Mouse (Mus musculus) heart, postnatal 10 days (tissue): Measurements from ENCODE around the gene Rap1gap. TPM values are rescaled to one million over a fixed set of nuclear protein-coding genes. Genes with fewer than 3 reads are reported as not detected.

Experiments
- DNase-seq, 2 experiments: peaks; one replicate each; pipeline ENCODE4 v3.0.0; 2021
- intact Hi-C: fragments of 180-260 bp; cut with DNase I; formaldehyde crosslinking; loops from one replicate; pipeline ENCODE4 v1.15.1; 2025
- total RNA-seq, 2 experiments: library from RNA; stranded (reverse); gene quantifications; 2 replicates each; pipeline ENCODE4 v1.2.3; 2021

The Rap1gap gene
- total RNA-seq, 2 experiments from 2014 or later: 10.3 to 12.6 TPM

DNA sequence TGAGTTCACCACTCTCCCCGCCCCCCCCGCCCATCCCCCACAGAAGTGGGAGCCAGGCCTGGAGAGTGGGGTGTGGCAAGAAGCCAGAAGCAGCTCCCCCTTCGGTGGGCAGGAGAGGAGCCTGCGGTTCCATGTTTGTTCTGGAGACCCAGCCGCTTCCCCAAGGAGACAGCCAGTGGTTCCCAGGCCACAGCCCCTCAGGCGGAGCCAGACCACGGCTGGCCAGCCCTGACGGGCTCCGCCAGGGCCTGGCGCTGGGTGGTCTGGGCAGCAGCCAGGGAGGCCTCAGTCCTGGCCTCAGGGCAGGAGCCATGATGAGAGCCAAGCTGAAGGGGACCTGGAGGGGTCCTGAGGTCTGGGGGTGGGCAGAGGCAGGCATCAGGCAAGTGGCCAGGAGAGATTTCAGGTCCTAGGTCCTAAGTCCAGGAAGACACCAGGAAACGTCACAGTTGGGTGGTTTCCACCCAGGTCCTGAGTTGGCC, 71.7 kb downstream of the Rap1gap start:
- intact Hi-C loops: no loop called here
- DNase-seq: no peak

DNA sequence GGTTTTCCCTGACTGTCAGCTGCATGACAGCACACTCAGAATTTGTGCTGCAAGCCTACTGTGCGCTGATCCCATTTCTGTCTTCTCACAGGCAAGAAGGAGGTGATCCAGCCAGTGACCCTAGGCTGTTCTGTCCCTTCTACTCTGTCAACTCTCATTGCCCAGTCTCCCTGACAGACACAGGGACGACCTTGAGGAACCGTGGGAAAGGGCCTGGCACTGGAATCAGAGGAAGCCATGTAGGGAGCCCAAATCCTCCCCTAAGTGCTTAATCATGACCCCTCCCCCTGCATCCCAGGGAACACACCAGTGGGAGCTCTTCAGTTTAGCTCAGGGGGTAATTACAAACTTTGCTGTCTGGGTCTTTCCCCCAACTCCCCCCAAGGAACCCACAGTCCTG, 73.2 kb downstream of the Rap1gap start:
- intact Hi-C loops: no loop called here
- no peak for DNase-seq

DNA sequence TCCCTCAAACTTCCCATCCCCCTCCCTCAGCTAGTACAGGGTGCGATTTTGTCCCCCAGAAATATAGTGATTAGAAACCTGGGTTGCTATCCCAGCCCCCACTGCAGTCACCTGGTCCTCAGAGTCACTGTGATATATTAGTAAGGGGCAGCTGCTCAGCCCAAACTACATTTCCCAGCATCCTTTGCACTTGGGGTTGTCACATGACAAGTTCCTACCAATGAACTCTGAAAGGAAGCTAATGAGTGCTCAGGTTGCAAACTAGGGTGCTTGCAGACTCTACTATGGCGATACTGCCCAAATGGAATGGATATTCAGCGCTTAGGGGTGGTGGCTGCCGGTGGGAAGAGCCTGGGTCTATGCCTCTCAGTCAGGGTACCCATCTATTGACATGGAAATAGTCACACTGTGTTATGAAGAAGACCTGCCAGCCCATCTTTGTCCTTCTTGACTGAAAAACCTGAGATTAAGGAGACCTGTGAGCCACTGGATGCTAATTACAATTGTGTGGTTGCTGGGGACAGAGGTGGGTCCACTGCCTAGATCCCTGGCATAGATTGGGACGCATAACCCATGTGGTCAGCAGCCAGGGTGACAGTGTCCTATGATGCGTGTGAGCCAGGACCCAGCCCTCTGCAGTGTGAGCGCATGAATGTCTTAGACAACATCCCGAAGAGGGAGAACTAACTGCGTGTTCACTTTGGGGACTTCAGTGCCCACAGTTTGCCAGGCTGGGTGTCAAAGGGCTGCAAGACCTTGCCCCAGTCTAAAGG, 74.8 kb downstream of the Rap1gap start:
- peak in 1 of 2 experiments; percentile 59 for DNase-seq
- intact Hi-C loops: no loop called here

DNA sequence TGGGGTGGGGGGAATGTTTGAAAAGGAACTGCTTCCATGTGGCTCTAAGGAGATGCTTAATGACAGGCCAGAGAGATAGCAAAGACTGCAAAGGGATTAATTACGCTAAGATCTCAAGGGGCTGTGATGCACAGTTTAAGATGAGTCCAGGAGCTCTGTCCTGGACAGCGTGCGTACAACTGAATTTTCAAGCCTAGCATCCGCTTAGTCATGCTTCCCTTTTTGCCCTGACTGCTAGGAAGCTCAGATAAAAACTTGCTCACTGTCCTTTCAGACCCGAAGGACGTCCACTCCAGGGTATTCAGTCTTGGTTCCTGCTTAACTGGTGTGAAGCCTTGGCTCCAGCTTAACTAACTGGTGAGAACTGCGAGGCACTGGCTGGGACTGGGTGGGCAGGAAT, 75.8 kb downstream of the Rap1gap start:
- DNase-seq: no peak
- intact Hi-C loops: no loop called here

DNA sequence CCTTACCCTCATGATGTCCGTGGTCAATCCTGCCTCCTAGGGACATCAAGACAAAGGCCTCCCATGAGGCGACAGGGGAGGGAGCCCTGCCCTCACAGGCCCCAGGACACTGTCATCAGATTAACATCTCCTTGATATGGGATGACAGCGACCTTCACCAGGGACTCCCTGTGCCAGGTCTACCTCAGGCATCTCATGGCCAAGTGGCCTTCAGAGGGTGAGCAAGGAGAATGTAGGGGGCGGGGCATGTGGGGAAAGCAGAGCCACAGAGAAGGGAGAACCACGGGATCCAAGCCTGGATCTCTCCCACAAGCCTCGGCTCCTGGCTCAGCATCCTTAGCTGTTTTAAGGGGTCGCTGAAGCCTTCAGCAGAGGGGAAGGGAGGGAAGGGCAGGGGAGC, 79.3 kb downstream of the Rap1gap start:
- intact Hi-C loops: loop anchor here (2.0 kb wide), 1 partner anchor 21 kb away; no protein-coding TSS in a partner anchor

DNA sequence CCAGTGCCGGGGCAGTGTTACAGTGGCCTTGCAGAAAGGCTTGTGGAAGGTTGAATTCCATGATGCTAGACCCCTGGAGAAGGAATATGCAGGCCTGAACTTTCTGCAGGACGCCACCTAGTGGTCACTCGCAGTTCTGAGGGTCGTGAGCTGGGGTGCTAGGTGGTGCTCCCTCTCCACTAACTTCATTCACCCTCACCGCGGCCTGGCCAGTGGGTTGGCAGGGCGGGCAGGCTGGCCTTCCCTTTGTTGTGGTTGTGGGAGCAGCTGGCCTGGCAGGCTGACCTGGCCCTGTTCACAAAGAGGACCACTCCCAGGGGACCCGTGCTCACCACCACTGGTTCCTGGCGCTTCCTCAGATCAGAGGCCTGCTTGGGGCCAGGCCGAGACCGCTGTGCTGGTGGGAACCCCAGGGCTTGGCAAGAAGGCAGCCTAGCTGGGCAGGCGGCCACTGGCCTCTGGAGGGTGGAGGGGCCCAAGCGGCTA, 80.0 kb downstream of the Rap1gap start:
- DNase-seq: peak; percentile 56
- intact Hi-C loops: loop anchor here (2.0 kb wide), 1 partner anchor 20 kb away; no protein-coding TSS in a partner anchor

More for the DNA sequence above, 79.3 kb downstream of the Rap1gap start:
- no peak for DNase-seq

DNA sequence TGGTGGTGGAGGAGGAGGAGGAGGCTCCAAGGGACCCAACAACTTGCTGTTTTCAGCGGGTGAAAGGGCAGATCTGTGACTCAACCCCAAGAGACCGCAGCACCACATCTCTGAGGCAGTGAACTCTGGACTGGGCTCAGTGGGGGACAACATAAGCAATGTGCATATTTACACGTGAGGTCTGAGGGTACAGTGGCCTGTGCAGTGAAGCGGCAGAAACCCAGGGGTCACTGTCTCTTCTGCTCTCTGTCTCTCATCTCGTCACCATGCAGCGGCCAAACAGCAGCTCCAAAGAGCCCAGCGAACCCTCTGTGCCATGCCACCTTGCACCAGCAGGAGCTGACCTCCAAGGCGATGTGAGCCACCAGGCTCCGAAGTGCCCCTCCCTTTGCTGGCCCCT, 82.6 kb downstream of the Rap1gap start:
- intact Hi-C loops: no loop called here
- no peak for DNase-seq

DNA sequence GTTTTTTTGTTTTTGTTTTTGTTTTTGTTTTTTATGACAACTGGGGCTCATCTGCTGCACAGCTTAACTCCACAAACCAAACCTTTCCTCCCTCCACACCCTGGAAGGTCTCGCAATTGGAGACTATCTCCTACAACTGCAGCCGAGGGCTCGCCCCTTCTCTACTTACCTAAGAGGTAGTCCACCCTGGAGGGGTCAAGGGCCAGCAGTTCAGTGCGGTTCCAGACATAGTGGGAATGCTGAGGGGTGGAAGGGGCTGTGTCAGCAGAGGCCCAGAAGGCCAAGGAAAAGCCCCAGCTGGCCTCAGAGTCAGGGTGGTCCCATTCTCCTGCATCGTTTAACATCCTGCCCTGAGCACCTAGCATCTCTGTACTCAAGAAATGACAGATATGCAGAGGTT, 83.1 kb downstream of the Rap1gap start:
- intact Hi-C loops: no loop called here

DNA sequence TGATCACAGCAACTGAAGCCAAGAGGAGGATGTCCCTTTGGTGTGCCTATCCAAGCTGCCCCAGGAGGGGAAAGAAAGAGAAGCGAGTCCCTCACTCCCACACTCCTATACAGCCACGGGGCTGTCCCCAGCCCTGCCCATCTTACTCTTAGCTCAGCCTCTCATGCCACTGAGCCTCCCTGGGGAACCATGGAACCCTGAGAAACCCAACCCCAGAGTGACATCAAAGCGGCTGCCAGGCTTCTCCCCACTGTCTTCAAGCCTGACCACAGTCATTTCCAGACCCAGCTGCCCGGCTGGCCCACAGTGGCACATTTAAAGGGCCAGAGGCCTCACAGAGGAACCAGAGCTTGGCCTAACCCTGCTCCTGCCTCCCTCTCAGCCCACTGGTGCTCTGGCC, 84.2 kb downstream of the Rap1gap start:
- DNase-seq: no peak
- intact Hi-C loops: no loop called here

More for the DNA sequence above, 83.1 kb downstream of the Rap1gap start:
- no peak for DNase-seq

DNA sequence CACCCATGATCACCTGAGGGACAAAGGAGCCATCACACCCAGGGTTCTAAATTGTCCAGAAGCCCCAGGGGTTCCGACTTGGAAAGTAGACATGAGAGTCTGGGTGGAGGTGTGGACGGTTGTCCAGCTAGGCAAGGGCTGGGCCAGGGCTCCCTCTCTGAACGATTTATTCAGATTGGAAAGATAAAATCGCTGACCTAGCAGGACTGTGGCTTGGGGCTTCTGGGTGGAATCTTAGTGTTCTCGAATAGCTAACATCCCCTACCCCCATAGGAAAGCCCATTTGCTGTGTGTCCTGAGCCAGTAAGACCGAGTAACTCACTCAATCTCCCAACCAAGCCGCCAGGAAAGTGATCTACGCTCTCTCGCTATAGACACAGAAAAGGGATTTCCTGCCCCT, 85.2 kb downstream of the Rap1gap start:
- DNase-seq: no peak
- intact Hi-C loops: loop anchor here (2.0 kb wide), 1 partner anchor 19 kb away; no protein-coding TSS in a partner anchor

DNA sequence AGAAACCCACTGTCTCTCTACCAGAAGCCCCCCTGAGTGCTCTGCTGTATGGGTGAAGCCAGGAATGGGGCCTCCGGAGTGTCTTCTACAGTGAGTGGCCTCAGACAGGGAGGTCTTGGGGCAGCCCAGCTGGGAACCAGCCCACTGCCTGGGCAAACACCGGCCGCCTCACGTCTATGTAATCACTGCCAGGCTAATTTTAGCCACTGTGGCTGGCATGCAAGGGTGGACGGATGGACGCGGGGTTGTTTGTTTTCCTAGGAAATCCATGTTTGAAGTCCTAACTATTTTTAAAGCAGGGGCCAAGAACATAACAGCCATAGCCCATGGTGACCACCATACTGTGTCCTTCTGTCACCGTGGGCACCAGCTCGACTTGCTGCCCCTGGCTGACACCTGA, 85.6 kb downstream of the Rap1gap start:
- intact Hi-C loops: loop anchor here (2.0 kb wide), 1 partner anchor 19 kb away; no protein-coding TSS in a partner anchor
- peak; percentile 58 to 64 for DNase-seq

DNA sequence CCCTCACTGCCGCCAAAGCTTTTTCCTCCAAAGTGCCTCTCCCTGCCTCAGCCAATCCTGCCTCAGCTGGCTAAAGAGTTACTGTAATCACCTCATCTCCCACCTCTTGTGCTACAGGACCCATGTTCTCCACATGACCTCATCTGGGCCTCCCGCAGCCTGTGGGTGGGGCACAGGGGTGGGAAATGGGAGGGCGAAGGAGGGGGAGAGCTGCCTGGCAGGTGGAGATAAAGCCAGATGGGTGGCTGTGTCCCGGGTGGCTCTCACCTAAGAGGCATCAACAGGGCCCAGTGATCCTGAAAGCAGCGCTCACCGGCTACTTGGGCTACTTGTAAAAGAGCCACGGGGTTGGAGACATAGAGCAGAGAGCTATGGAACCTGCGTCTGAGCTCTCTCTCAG, 86.8 kb downstream of the Rap1gap start:
- no peak for DNase-seq
- intact Hi-C loops: loop anchor here (2.0 kb wide), 1 partner anchor 17 kb away; no protein-coding TSS in a partner anchor

DNA sequence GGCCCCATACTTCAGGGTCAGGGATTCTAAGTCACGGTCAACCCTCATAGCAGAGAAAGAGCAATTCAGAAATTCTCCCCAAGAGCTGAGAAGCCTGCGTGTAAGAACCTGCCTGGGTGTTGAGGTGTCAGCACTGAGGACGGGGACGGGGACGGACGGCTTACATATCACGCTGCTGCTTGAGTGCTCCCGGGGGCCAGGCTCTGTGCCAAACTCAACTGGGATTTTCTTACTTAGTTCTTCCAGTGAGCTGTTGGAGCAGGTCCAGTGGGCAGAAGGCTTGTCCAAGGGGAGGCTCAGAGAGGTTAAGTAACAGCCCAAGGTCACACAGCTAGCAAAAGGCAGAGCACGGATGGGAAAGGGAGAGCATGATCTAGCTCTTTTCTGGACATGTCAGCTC, 87.2 kb downstream of the Rap1gap start:
- DNase-seq: peak; percentile 60 to 63
- intact Hi-C loops: loop anchor here (2.0 kb wide), 1 partner anchor 17 kb away; no protein-coding TSS in a partner anchor

DNA sequence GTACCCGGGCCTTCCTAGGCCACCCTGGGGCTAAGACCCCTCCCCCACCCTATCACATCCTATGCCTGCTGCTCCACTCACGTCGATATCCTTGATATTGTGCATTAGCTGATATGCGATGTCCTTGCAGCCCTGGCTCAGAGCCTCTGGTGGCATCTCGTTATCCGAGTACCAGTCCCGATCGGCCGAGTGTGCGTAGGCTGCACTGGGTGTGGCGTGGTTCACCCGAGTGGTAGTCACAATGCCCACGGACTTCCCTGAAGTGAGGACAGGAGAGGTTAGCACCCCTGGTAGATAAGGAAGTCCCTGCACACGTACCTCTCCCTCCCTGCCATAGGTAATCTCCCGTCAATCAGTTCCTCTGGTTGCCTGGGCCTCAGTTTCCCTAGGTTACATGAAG, 87.9 kb downstream of the Rap1gap start:
- intact Hi-C loops: no loop called here
- no peak for DNase-seq

DNA sequence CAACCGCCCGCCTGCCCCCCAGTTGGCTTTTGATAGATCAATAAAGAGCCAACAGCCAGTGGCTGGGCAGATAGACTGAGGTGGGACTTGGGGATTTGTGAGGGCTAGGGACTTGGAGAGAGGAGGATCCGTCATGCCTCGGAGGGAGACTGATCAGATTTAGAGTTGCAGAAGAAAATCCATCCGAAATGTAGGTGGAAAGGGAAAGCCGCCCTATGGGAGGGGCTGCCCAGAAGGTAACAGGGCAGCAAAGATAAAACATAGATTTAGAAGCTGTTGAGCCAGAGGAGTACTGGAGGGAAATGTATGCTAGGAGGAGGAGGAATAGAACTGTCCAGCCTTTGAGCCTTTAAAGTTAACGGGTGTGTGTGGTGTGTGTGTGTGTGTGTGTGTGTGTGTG, 88.7 kb downstream of the Rap1gap start:
- intact Hi-C loops: no loop called here
- DNase-seq: no peak

DNA sequence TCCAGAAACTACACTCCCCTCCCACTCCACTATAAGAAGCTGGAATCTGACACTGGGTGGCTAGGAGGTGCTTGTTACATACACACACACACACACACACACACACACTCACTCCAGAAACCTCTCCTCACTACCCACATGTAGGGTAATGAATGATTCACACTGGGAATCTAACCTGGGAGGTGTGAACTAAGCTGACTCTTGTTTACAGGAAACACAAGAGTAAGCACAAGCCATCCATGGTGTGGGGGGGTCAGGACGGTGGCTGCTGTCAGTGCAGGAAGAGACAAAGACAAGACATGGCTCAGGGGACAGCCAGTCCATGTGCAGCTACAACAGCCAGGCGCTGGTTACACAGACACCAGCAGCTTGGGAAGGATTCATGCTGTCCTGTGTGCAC, 89.9 kb downstream of the Rap1gap start:
- intact Hi-C loops: no loop called here
- no peak for DNase-seq

DNA sequence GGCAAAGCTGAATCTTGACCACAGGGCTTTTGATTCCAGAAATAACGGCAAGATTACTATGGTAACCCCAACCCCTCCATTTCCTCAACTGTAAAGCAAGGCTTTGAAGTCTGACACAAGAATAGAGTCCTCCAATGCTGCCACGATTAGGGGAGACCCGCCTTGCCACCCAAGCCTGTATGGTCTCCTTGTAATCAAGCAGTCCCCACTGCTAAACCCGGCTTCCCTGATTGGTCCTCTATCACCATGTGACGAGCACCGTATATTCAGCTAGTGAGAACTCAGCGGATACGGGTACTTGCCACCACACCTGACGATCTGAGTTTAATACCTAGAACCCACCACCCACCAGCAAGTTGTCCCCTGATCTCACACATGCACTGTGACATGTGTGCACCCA, 98.4 kb downstream of the Rap1gap start:
- intact Hi-C loops: no loop called here
- DNase-seq: no peak

DNA sequence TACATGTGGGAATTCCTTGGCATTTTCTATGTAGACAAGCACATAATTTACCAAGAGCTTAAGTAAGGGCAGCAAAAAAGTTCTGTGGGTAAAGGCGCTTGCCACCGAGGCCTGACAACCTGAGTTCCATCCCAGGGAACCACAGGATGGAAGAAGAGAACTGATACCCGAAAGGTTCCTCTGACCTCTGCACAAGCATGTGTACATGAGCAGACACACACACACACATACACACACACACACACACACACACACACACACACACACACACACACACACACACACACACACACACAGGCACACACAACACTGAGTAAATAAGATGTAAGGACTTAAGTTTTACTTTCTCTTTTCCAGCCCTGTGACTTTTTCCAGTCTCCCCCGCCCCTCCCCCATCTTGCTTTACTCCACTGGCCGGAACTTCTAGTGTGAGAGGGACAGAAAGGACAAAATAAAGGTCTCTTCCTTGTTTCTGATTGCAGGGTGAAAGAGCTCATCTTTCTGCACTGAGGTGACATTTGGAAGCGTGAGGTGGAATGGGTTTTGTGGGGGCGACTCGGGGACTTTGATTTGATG, 99.5 kb downstream of the Rap1gap start:
- intact Hi-C loops: loop anchor here (2.0 kb wide), 1 partner anchor 19 kb away; no protein-coding TSS in a partner anchor
- peak; percentile 33 to 56 for DNase-seq

DNA sequence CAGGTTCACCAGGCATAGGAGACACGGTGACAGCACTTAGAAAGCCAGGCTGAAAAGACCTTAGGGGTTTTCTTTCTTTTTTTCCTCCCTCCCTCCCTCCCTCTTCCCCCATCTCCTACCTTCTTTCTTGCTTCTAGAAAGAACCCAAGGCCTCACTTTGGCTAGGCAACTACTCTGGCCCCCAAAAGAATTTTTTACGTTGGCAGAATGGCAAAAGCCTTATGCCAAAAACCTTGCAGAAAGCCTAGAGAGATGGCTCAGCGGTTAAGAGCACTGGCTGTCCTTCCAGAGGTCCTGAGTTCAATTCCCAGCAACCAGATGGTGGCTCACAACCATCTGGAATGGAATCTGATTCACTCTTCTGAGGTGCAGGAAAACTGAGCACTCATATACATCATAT, 100.1 kb downstream of the Rap1gap start:
- intact Hi-C loops: loop anchor here (2.0 kb wide), 1 partner anchor 20 kb away; no protein-coding TSS in a partner anchor
- DNase-seq: no peak

DNA sequence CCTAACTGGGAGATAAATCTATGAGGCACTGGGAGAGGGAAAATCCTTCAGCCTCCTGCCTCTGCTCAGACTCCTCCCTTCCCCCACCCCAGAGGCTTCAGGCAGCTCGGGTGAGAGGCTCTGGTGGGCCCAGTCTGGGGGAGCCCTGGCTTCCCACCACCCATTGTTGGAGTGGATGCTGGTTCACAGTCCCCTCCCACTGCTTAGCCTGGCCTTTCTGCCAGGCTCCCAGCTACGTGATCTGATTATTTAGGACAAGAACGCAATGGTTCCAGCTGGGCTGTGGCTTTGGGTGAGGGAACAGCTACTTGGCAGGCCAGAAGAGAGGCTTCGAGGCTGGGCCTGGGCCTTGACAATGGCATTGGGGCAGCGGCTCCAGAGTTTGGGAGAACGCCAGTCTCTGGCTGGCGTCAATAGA, 101.0 kb downstream of the Rap1gap start:
- intact Hi-C loops: loop anchor here (2.0 kb wide), 1 partner anchor 21 kb away; no protein-coding TSS in a partner anchor
- DNase-seq: no peak

DNA sequence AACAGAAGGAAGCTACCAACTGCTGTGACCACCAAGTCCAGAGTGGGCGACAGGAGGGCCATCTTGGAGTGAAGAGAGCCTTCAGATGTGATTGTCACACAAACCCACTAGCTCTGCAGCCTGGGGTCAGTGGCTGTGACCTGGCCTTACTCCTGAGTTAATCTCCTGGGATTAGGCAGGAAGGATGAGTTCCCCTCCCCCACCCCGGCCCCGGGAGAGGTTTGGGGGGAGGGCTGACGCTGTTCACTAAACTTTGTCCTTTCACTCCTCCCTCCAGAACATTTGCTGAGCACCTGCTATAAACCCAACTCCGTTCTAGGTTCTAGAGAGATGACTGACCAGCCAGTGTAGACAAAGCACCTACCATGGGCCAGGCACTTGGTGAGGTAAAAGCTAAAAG, 101.8 kb downstream of the Rap1gap start:
- no peak for DNase-seq

More for the DNA sequence above, 101.8 kb downstream of the Rap1gap start:
- intact Hi-C loops: no loop called here
